Mouse (Mus musculus) intestine, embryonic 15.5 days (tissue): ENCODE measurements around the gene Clstn2. TPM values are rescaled to one million over a fixed set of nuclear protein-coding genes. Genes with fewer than 3 reads are reported as not detected.

Experiments
- ATAC-seq: fragments of 200-750 bp; cut with Nextera tagmentation; 2 replicates; pipeline ENCODE4 v1.8.0; 2017; ENCODE audit warnings: moderate TSS enrichment, moderate library complexity
- H3K27ac ChIP-seq: fragments of 300-500 bp; sonication (generic); 2 replicates; pipeline ENCODE4 v1.5.1; 2015; ENCODE audit warnings: mild to moderate bottlenecking, inconsistent platforms
- H3K27me3 ChIP-seq: fragments of 300-500 bp; sonication (generic); replicated peaks from 2 replicates; pipeline ENCODE4 v1.6.1; 2015; ENCODE audit warnings: inconsistent platforms
- H3K36me3 ChIP-seq: fragments of 300-500 bp; sonication (generic); 2 replicates; pipeline ENCODE4 v1.6.1; 2015; ENCODE audit warnings: inconsistent platforms
- H3K4me1 ChIP-seq: fragments of 300-500 bp; sonication (generic); replicated peaks from 2 replicates; pipeline ENCODE4 v1.6.1; 2015; ENCODE audit warnings: inconsistent platforms
- H3K4me2 ChIP-seq: fragments of 300-500 bp; sonication (generic); replicated peaks from 2 replicates; pipeline ENCODE4 v1.6.1; 2015; ENCODE audit warnings: mild to moderate bottlenecking, inconsistent platforms
- H3K4me3 ChIP-seq: fragments of 300-500 bp; sonication (generic); replicated peaks from 2 replicates; pipeline ENCODE4 v1.5.1; 2015; ENCODE audit warnings: inconsistent platforms
- H3K9ac ChIP-seq: fragments of 300-500 bp; sonication (generic); 2 replicates; pipeline ENCODE4 v1.6.1; 2015; ENCODE audit warnings: inconsistent platforms
- H3K9me3 ChIP-seq: fragments of 300-500 bp; sonication (generic); 2 replicates; pipeline ENCODE4 v1.6.1; 2016; ENCODE audit warnings: inconsistent platforms
- WGBS: fragments of 180-500 bp; shearing (Covaris S2); methylation state at CpG from one replicate; pipeline ENCODE4 v1.1.7; 2015; 5-methylcytosine and 5-hydroxymethylcytosine counted together
- polyA plus RNA-seq: library from polyadenylated mRNA; unstranded; fragments of >200 nt; fragmentation: Nextera tagmentation; extraction: Ambion mirVana; gene quantifications from 2 replicates; pipeline ENCODE4 v1.2.1, GENCODE M21; 2015

Clstn2 gene
- polyA plus RNA-seq, 1 experiment from 2014 or later = 0.74 TPM

GRCm38 (mm10) chr9:97471014-97471591 is 561.9 kb downstream of the Clstn2 start:
- no peak overlapping the region for H3K27ac ChIP-seq
- no peak overlapping the region for H3K4me3 ChIP-seq
- no peaks in the 10 kb centered on the region for H3K27me3 ChIP-seq
- H3K4me1 ChIP-seq = no peaks in the 10 kb centered on the region
- no peaks in the 10 kb centered on the region for H3K36me3 ChIP-seq
- no peak for ATAC-seq
- WGBS = 75% methylated on average over 7 of the region's 7 CpGs
- no peak overlapping the region for H3K9ac ChIP-seq
- H3K4me2 ChIP-seq = no peak overlapping the region
- H3K9me3 ChIP-seq = no peaks in the 10 kb centered on the region

- Histone ChIP-seq H3K9me3 (no peaks in the 10 kb centered on the region), H3K27ac (no peak overlapping the region), H3K36me3 (no peaks in the 10 kb centered on the region), H3K4me1 (no peaks in the 10 kb centered on the region), H3K4me2 (no peak overlapping the region), H3K9ac (no peak overlapping the region), H3K4me3 (no peak overlapping the region), H3K27me3 (no peaks in the 10 kb centered on the region)
- 71% methylated on average over 6 of the region's 6 CpGs for WGBS
- ATAC-seq = no peak
These were observed 572.5 kb downstream of the Clstn2 start for GRCm38 (mm10) chr9:97460452-97460851.

- Histone ChIP-seq H3K36me3 (no peaks in the 10 kb centered on the region), H3K27ac (no peak overlapping the region), H3K9ac (no peak overlapping the region), H3K4me1 (no peaks in the 10 kb centered on the region), H3K4me2 (no peak overlapping the region), H3K4me3 (no peak overlapping the region), H3K27me3 (no peaks in the 10 kb centered on the region), H3K9me3 (no peaks in the 10 kb centered on the region)
- 72% methylated on average over 4 of the region's 4 CpGs for WGBS
- ATAC-seq = no peak
These were observed 573.2 kb downstream of the Clstn2 start for GRCm38 (mm10) chr9:97459745-97460144.

GRCm38 (mm10) chr9:97449316-97450050 is 583.5 kb downstream of the Clstn2 start:
- WGBS = 63% methylated on average over 13 of the region's 13 CpGs

GRCm38 (mm10) chr9:97439872-97440636 is 592.9 kb downstream of the Clstn2 start:
- H3K4me1 ChIP-seq = 0 out of 2 replicates have a peak, but pooled peaks cover 2% of the 10 kb centered on the region
- no peaks in the 10 kb centered on the region for H3K27me3 ChIP-seq
- H3K27ac ChIP-seq = no peak overlapping the region
- H3K4me3 ChIP-seq = no peak overlapping the region
- no peaks in the 10 kb centered on the region for H3K9me3 ChIP-seq
- no peak for ATAC-seq
- H3K4me2 ChIP-seq = no peak overlapping the region
- no peak overlapping the region for H3K9ac ChIP-seq
- WGBS = 53% methylated on average over 7 of the region's 7 CpGs
- no peaks in the 10 kb centered on the region for H3K36me3 ChIP-seq

More at GRCm38 (mm10) chr9:97449316-97450050, 583.5 kb downstream of the Clstn2 start:
- no peaks in the 10 kb centered on the region for H3K4me1 ChIP-seq
- H3K36me3 ChIP-seq = no peaks in the 10 kb centered on the region
- no peak overlapping the region for H3K27ac ChIP-seq
- H3K4me2 ChIP-seq = no peak overlapping the region
- no peak overlapping the region for H3K4me3 ChIP-seq
- no peaks in the 10 kb centered on the region for H3K27me3 ChIP-seq
- H3K9ac ChIP-seq = no peak overlapping the region
- no peak for ATAC-seq
- H3K9me3 ChIP-seq = no peaks in the 10 kb centered on the region

- Histone ChIP-seq H3K4me1 (no peaks in the 10 kb centered on the region), H3K9me3 (no peaks in the 10 kb centered on the region), H3K9ac (no peak overlapping the region), H3K4me2 (no peak overlapping the region), H3K4me3 (no peak overlapping the region), H3K27me3 (no peaks in the 10 kb centered on the region), H3K27ac (no peak overlapping the region), H3K36me3 (no peaks in the 10 kb centered on the region)
- 68% methylated on average over 3 of the region's 3 CpGs for WGBS
- ATAC-seq = no peak
These were observed 598.3 kb downstream of the Clstn2 start for GRCm38 (mm10) chr9:97434666-97435065.

- no peak overlapping the region for H3K4me3 ChIP-seq
These were observed 603.0 kb downstream of the Clstn2 start for GRCm38 (mm10) chr9:97429885-97430449.

GRCm38 (mm10) chr9:97428127-97428526 is 604.9 kb downstream of the Clstn2 start:
- Histone ChIP-seq H3K4me1 (no peaks in the 10 kb centered on the region), H3K4me3 (no peak overlapping the region), H3K27ac (no peak overlapping the region), H3K27me3 (no peaks in the 10 kb centered on the region), H3K4me2 (no peak overlapping the region), H3K9ac (no peak overlapping the region), H3K9me3 (no peaks in the 10 kb centered on the region), H3K36me3 (no peaks in the 10 kb centered on the region)
- 81% methylated on average over 7 of the region's 7 CpGs for WGBS
- no peak for ATAC-seq

More at GRCm38 (mm10) chr9:97429885-97430449, 603.0 kb downstream of the Clstn2 start:
- no peak overlapping the region for H3K27ac ChIP-seq
- H3K4me2 ChIP-seq = no peak overlapping the region
- WGBS = 69% methylated on average over 1 of the region's 1 CpGs
- H3K27me3 ChIP-seq = no peaks in the 10 kb centered on the region
- no peak for ATAC-seq
- no peaks in the 10 kb centered on the region for H3K36me3 ChIP-seq
- no peaks in the 10 kb centered on the region for H3K9me3 ChIP-seq
- no peak overlapping the region for H3K9ac ChIP-seq
- H3K4me1 ChIP-seq = no peaks in the 10 kb centered on the region

- H3K4me3 ChIP-seq = no peak overlapping the region
- 61% methylated on average over 5 of the region's 5 CpGs for WGBS
- H3K27ac ChIP-seq = no peak overlapping the region
- no peak overlapping the region for H3K9ac ChIP-seq
- H3K9me3 ChIP-seq = no peaks in the 10 kb centered on the region
- H3K27me3 ChIP-seq = no peaks in the 10 kb centered on the region
- no peak for ATAC-seq
- no peaks in the 10 kb centered on the region for H3K4me1 ChIP-seq
- H3K36me3 ChIP-seq = no peaks in the 10 kb centered on the region
- H3K4me2 ChIP-seq = no peak overlapping the region
These were observed 612.1 kb downstream of the Clstn2 start for GRCm38 (mm10) chr9:97420896-97421295.

- H3K27me3 ChIP-seq = no peaks in the 10 kb centered on the region
- H3K9ac ChIP-seq = no peak overlapping the region
- ATAC-seq = no peak
- H3K4me2 ChIP-seq = no peak overlapping the region
- H3K4me1 ChIP-seq = no peaks in the 10 kb centered on the region
- no peaks in the 10 kb centered on the region for H3K36me3 ChIP-seq
- H3K4me3 ChIP-seq = no peak overlapping the region
- H3K9me3 ChIP-seq = no peaks in the 10 kb centered on the region
- H3K27ac ChIP-seq = no peak overlapping the region
- WGBS = 77% methylated on average over 6 of the region's 6 CpGs
These were observed 617.9 kb downstream of the Clstn2 start for GRCm38 (mm10) chr9:97414876-97415668.

- Histone ChIP-seq H3K9ac (no peak overlapping the region), H3K4me2 (no peak overlapping the region), H3K36me3 (no peaks in the 10 kb centered on the region), H3K4me3 (no peak overlapping the region), H3K27me3 (no peaks in the 10 kb centered on the region), H3K4me1 (no peaks in the 10 kb centered on the region), H3K9me3 (no peaks in the 10 kb centered on the region), H3K27ac (no peak overlapping the region)
- 73% methylated on average over 2 of the region's 2 CpGs for WGBS
- ATAC-seq = no peak
These were observed 624.8 kb downstream of the Clstn2 start for GRCm38 (mm10) chr9:97408142-97408541.
